Mouse (Mus musculus): ENCODE measurements around the gene Trhr2. TPM values are rescaled to one million over a fixed set of nuclear protein-coding genes. Genes with fewer than 3 reads are reported as not detected.

Trhr2 gene
- polyA plus RNA-seq, 1 experiment from 2014 or later: not detected

DNA sequence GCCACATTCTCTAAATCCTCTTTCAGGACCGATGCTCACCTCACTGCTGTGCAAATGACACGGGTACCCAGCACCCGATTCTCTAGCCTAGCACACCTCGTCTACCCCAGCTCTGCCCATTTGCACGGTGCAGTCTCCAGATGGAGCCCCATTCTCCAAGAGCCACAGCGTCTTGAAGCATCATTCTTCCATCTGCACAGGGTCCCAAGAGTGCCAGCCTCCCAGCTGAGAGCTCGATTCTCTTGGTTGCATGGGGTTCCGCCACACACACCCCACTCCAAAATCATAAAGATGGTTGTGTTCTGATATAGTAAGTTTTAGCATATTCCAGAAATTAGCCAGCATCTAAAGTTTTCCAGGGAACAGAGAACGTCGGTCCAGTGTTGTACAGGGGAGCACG lies 17.2 kb downstream of the Trhr2 start:
- no peak overlapping the region for H3K9ac ChIP-seq (replicated peaks; ENCODE audit: low read depth)

DNA sequence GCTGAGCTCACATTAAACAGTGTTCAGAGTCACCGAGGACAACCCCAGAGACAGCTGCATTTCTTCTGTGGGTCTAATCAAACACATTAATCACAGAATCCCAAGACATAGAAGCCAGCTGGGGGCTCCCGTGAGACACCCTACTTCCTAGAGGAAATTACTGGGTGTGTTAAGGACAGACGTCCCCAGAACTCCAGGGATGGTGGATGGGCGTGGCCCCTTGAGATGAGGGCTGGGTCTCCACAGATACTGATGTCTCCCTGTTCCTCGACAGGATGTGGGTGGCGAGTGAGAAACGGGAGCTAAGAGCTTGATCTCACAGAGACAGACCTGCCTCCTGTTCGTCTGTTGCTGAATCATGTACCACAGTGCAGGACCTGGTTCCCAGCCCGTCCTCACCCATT lies 17.7 kb downstream of the Trhr2 start:
- no peak overlapping the region for H3K27ac ChIP-seq (ENCODE audit: low read length)
- ATAC-seq: peak; percentile 72
- TF ChIP-seq EP300 (IDR thresholded peaks at IDR 0.05): no peak
- TF ChIP-seq CTCF (IDR thresholded peaks at IDR 0.05): no peak; the same call in 1 of the 2 replicates
- peak; percentile 56 for DNase-seq (ENCODE audit: low spot score)
- H3K27me3 ChIP-seq (replicated peaks; ENCODE audit: insufficient read depth, low read length): no peaks in the 10 kb centered on the region
- 3% methylated on average over 9 of the region's 9 CpGs for WGBS
- H3K4me2 ChIP-seq (replicated peaks; ENCODE audit: low read depth, low read length): no peak overlapping the region
- no peaks in the 10 kb centered on the region for H3K36me3 ChIP-seq (ENCODE audit: insufficient read depth, low read length)
- H3K4me3 ChIP-seq (ENCODE audit: low read depth, low read length): no peak overlapping the region
- no peak overlapping the region for H3K9ac ChIP-seq (replicated peaks; ENCODE audit: low read depth)
- H3K9me3 ChIP-seq (ENCODE audit: low read length): no peaks in the 10 kb centered on the region
- H3K4me1 ChIP-seq (ENCODE audit: insufficient read depth, low read depth, low read length): peaks cover 8% of the 10 kb centered on the region; the same call in 1 of the 2 replicates

More for the DNA sequence above, 17.2 kb downstream of the Trhr2 start:
- Histone ChIP-seq H3K4me3 (ENCODE audit: low read depth, low read length) (no peak overlapping the region), H3K36me3 (ENCODE audit: insufficient read depth, low read length) (no peaks in the 10 kb centered on the region), H3K27ac (ENCODE audit: low read length) (no peak overlapping the region), H3K27me3 (replicated peaks; ENCODE audit: insufficient read depth, low read length) (no peaks in the 10 kb centered on the region), H3K4me1 (ENCODE audit: insufficient read depth, low read depth, low read length) (peaks cover 8% of the 10 kb centered on the region; the same call in 1 of the 2 replicates), H3K4me2 (replicated peaks; ENCODE audit: low read depth, low read length) (peak overlapping the region; percentile 40), H3K9me3 (ENCODE audit: low read length) (no peaks in the 10 kb centered on the region)
- no peak for ATAC-seq
- no peak for TF ChIP-seq EP300 (IDR thresholded peaks at IDR 0.05)
- no peak for TF ChIP-seq CTCF (IDR thresholded peaks at IDR 0.05)
- DNase-seq (ENCODE audit: low spot score): no peak
- WGBS: 7% methylated on average over 11 of the region's 11 CpGs

- TF ChIP-seq EP300 (IDR thresholded peaks at IDR 0.05) (no peak), CTCF (IDR thresholded peaks at IDR 0.05) (no peak)
- WGBS: 23% methylated on average over 5 of the region's 5 CpGs
- no peak overlapping the region for H3K9ac ChIP-seq (replicated peaks; ENCODE audit: low read depth)
- H3K27me3 ChIP-seq (replicated peaks; ENCODE audit: insufficient read depth, low read length): no peaks in the 10 kb centered on the region
- ATAC-seq (no peak), DNase-seq (ENCODE audit: low spot score) (no peak)
- no peak overlapping the region for H3K27ac ChIP-seq (ENCODE audit: low read length)
- no peak overlapping the region for H3K4me3 ChIP-seq (ENCODE audit: low read depth, low read length)
- H3K36me3 ChIP-seq (ENCODE audit: insufficient read depth, low read length): no peaks in the 10 kb centered on the region
- peaks cover 8% of the 10 kb centered on the region; the same call in 1 of the 2 replicates for H3K4me1 ChIP-seq (ENCODE audit: insufficient read depth, low read depth, low read length)
- H3K4me2 ChIP-seq (replicated peaks; ENCODE audit: low read depth, low read length): no peak overlapping the region
- no peaks in the 10 kb centered on the region for H3K9me3 ChIP-seq (ENCODE audit: low read length)
These were observed 18.2 kb downstream of the Trhr2 start for GRCm38 (mm10) chr8:122342362-122342761.

- H3K9ac ChIP-seq (replicated peaks; ENCODE audit: low read depth): no peak overlapping the region
- ATAC-seq (no peak), DNase-seq (ENCODE audit: low spot score) (no peak)
- no peak overlapping the region for H3K4me3 ChIP-seq (ENCODE audit: low read depth, low read length)
- H3K9me3 ChIP-seq (ENCODE audit: low read length): no peaks in the 10 kb centered on the region
- TF ChIP-seq EP300 (IDR thresholded peaks at IDR 0.05) (no peak), CTCF (IDR thresholded peaks at IDR 0.05) (no peak)
- WGBS: 76% methylated on average over 6 of the region's 6 CpGs
- peaks cover 8% of the 10 kb centered on the region; the same call in 1 of the 2 replicates for H3K4me1 ChIP-seq (ENCODE audit: insufficient read depth, low read depth, low read length)
- no peaks in the 10 kb centered on the region for H3K36me3 ChIP-seq (ENCODE audit: insufficient read depth, low read length)
- no peak overlapping the region for H3K4me2 ChIP-seq (replicated peaks; ENCODE audit: low read depth, low read length)
- 0 out of 2 replicates have a peak, but pooled peaks cover 1% of the 10 kb centered on the region for H3K27me3 ChIP-seq (replicated peaks; ENCODE audit: insufficient read depth, low read length)
- H3K27ac ChIP-seq (ENCODE audit: low read length): no peak overlapping the region
These were observed 18.8 kb downstream of the Trhr2 start for GRCm38 (mm10) chr8:122341790-122342189.

DNA sequence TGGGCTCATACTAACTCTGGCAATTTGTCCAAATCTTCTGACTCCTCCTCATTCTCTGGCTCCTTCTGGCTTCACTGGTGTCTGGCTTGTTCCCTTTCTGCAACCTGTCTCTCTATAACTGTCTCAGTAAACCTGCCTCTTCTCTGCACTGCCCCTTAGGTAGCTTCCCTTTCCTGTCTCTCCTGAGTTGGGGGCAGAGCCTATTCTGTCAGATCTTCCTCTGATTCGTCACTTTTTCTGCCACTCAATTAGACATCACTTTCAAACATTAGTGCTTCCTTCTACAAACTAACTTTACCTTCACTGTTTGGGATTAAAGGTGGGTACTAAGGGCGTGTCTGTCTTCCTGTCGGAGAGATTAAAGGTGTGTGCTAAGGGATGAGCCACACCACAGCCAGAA lies 19.8 kb downstream of the Trhr2 start:
- H3K27ac ChIP-seq (ENCODE audit: low read length): no peak overlapping the region
- WGBS: 84% methylated on average over 3 of the region's 3 CpGs
- no peak overlapping the region for H3K4me3 ChIP-seq (ENCODE audit: low read depth, low read length)
- no peaks in the 10 kb centered on the region for H3K9me3 ChIP-seq (ENCODE audit: low read length)
- ATAC-seq (no peak), DNase-seq (ENCODE audit: low spot score) (no peak)
- no peaks in the 10 kb centered on the region for H3K36me3 ChIP-seq (ENCODE audit: insufficient read depth, low read length)
- H3K4me1 ChIP-seq (ENCODE audit: insufficient read depth, low read depth, low read length): peaks cover 8% of the 10 kb centered on the region; the same call in 1 of the 2 replicates
- no peak for TF ChIP-seq CTCF (IDR thresholded peaks at IDR 0.05)
- TF ChIP-seq EP300 (IDR thresholded peaks at IDR 0.05): no peak
- 0 out of 2 replicates have a peak, but pooled peaks cover 6% of the 10 kb centered on the region for H3K27me3 ChIP-seq (replicated peaks; ENCODE audit: insufficient read depth, low read length)
- H3K4me2 ChIP-seq (replicated peaks; ENCODE audit: low read depth, low read length): no peak overlapping the region
- H3K9ac ChIP-seq (replicated peaks; ENCODE audit: low read depth): no peak overlapping the region

GRCm38 (mm10) chr8:122338852-122339251 lies 21.7 kb downstream of the Trhr2 start:
- ATAC-seq (no peak), DNase-seq (ENCODE audit: low spot score) (no peak)
- Histone ChIP-seq H3K4me2 (replicated peaks; ENCODE audit: low read depth, low read length) (no peak overlapping the region), H3K4me3 (ENCODE audit: low read depth, low read length) (no peak overlapping the region), H3K36me3 (ENCODE audit: insufficient read depth, low read length) (peaks cover 9% of the 10 kb centered on the region), H3K9ac (replicated peaks; ENCODE audit: low read depth) (no peak overlapping the region), H3K27ac (ENCODE audit: low read length) (no peak overlapping the region), H3K9me3 (ENCODE audit: low read length) (no peaks in the 10 kb centered on the region), H3K4me1 (ENCODE audit: insufficient read depth, low read depth, low read length) (peaks cover 8% of the 10 kb centered on the region; the same call in 1 of the 2 replicates), H3K27me3 (replicated peaks; ENCODE audit: insufficient read depth, low read length) (0 out of 2 replicates have a peak, but pooled peaks cover 6% of the 10 kb centered on the region)
- 69% methylated on average over 6 of the region's 6 CpGs for whole genome bisulfite sequencing
- peak; percentile 41 for TF ChIP-seq CTCF (IDR thresholded peaks at IDR 0.05)
- no peak for TF ChIP-seq EP300 (IDR thresholded peaks at IDR 0.05)

Data from lung, postnatal 0 days (tissue).